Mouse (Mus musculus) ES-Bruce4 (cell line): ENCODE data around the gene Icam4. TPM values are rescaled to one million over a fixed set of nuclear protein-coding genes. Genes with fewer than 3 reads are reported as not detected.
A peak's percentile ranks its signal among the peaks of the same experiment; 100 is the strongest.

ENCODE experiments used
- H3K27ac ChIP-seq: 2 replicates; pipeline ENCODE4 v1.5.1; 2012; ENCODE audit warnings: low read length, inconsistent platforms; ENCODE audit not compliant: insufficient read depth
- H3K27me3 ChIP-seq: 2 replicates; pipeline ENCODE4 v1.6.1; 2012; ENCODE audit warnings: mild to moderate bottlenecking, low read length, inconsistent platforms; ENCODE audit not compliant: control insufficient read depth, poor library complexity, insufficient read depth, severe bottlenecking
- H3K36me3 ChIP-seq: 2 replicates; pipeline ENCODE4 v1.6.1; 2012; ENCODE audit warnings: inconsistent platforms, mild to moderate bottlenecking, low read length, moderate library complexity; ENCODE audit not compliant: control insufficient read depth, poor library complexity, insufficient read depth, severe bottlenecking
- H3K4me1 ChIP-seq: one replicate; pipeline ENCODE4 v1.8.1; 2011; ENCODE audit warnings: low read length; ENCODE audit not compliant: control insufficient read depth, insufficient read depth
- H3K4me3 ChIP-seq: 2 replicates; pipeline ENCODE4 v1.5.1; 2011; ENCODE audit warnings: low read depth, mild to moderate bottlenecking, low read length
- H3K9ac ChIP-seq: 2 replicates; pipeline ENCODE4 v1.6.1; 2012; ENCODE audit warnings: low read depth, mild to moderate bottlenecking, inconsistent platforms; ENCODE audit not compliant: poor library complexity, severe bottlenecking
- H3K9me3 ChIP-seq: replicated peaks from 2 replicates; pipeline ENCODE4 v1.6.1; 2012; ENCODE audit warnings: mild to moderate bottlenecking, low read length, inconsistent platforms; ENCODE audit not compliant: control insufficient read depth, poor library complexity, insufficient read depth, severe bottlenecking
- CTCF ChIP-seq: IDR thresholded peaks from one replicate; pipeline ENCODE4 v1.8.1; 2011; ENCODE audit warnings: low read depth, low read length
- EP300 ChIP-seq: IDR thresholded peaks from 2 replicates; pipeline ENCODE4 v1.6.1; 2011; ENCODE audit warnings: low read depth, low read length; ENCODE audit not compliant: insufficient read depth
- POLR2A ChIP-seq: IDR thresholded peaks from one replicate; pipeline ENCODE4 v1.8.1; 2011; ENCODE audit warnings: low read length; ENCODE audit not compliant: insufficient read depth
- polyA plus RNA-seq: library from polyadenylated mRNA; stranded (reverse); fragments of >200 nt; gene quantifications from 2 replicates; pipeline ENCODE4 v1.2.4, GENCODE M21; 2011; ENCODE audit warnings: low read depth; ENCODE audit not compliant: missing spikeins, insufficient read depth, insufficient read length

Icam4 gene
- 1.3 TPM in 1 of 2 replicates, not detected in the other for polyA plus RNA-seq

DNA sequence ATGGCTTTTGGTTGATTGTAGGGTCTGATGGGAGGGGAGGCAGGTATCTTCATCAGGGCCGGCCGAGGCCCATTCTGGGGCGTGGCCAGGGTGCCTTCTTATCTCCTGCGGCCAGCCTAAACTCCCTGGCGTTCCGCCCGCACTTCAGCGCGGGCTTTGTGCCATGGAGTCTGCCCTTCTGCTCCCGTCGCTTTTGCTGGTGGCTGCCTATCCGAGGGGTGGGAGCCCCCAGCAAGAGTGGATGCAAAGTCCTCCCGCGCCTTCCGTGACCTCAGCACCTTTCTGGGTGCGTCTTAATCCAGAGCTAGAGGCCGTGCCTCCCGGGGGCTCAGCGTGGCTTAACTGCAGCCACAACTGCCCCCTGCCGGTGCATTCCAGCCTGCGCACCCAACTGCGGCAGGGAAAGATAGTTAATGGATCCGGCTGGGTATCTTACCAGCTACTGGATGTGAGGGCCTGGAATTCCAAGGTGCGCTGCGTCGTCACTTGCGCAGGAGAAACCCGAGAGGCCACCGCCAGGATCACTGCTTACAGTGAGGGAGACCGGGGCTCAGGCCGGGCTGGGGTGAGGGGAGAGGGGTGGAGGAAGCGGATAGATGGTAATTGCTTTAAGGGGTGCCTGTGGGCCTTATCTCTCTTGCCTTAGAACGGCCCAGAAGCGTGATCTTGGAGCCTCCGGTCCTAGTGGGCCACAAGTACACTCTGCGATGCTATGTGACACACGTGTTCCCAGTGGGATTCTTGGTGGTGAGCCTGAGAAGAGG lies at the start of gene Icam4:
TSS of gene Icam4 (plus strand) at position 83 of the 764 bp plus-strand sequence.
- 0 out of 2 replicates have a peak within 1 kb of the TSS, but pooled peaks have one; percentile 10 for H3K27ac ChIP-seq
- H3K4me3 ChIP-seq, result peak within 1 kb of the TSS; percentile 53
- TF ChIP-seq EP300, result 0 out of 2 replicates have a peak, but pooled peaks have one; percentile 38
- TF ChIP-seq POLR2A, result no peak
- peak; percentile 85 for TF ChIP-seq CTCF
- no peaks in the 10 kb centered on the region; the same call in 1 of the 2 replicates for H3K27me3 ChIP-seq
- peaks cover 3% of the 10 kb centered on the region; the same call in 1 of the 2 replicates for H3K36me3 ChIP-seq
- no peaks in the 10 kb centered on the region for H3K9me3 ChIP-seq
- H3K9ac ChIP-seq, result peak within 1 kb of the TSS; percentile 23
- peaks cover 9% of the 10 kb centered on the region for H3K4me1 ChIP-seq

GRCm38 (mm10) chr9:20979769-20980168 lies 49.4 kb upstream of the Icam4 start:
- peak overlapping the region; percentile 34 for H3K9ac ChIP-seq
- H3K27me3 ChIP-seq, result no peaks in the 10 kb centered on the region
- peak overlapping the region; percentile 97 for H3K27ac ChIP-seq
- no peaks in the 10 kb centered on the region for H3K9me3 ChIP-seq
- H3K4me1 ChIP-seq, result peaks cover 12% of the 10 kb centered on the region
- no peak overlapping the region for H3K4me3 ChIP-seq
- H3K36me3 ChIP-seq, result no peaks in the 10 kb centered on the region
- TF ChIP-seq CTCF (no peak), POLR2A (no peak)

- Histone ChIP-seq H3K4me1 (peaks cover 12% of the 10 kb centered on the region), H3K9ac (peak overlapping the region; percentile 40; the same call in 1 of the 2 replicates), H3K27me3 (no peaks in the 10 kb centered on the region), H3K4me3 (no peak overlapping the region), H3K9me3 (no peaks in the 10 kb centered on the region), H3K27ac (peak overlapping the region; percentile 91), H3K36me3 (no peaks in the 10 kb centered on the region)
- TF ChIP-seq EP300 (no peak), CTCF (no peak), POLR2A (no peak)
Observed at GRCm38 (mm10) chr9:20982171-20982570, 47.0 kb upstream of the Icam4 start.

DNA sequence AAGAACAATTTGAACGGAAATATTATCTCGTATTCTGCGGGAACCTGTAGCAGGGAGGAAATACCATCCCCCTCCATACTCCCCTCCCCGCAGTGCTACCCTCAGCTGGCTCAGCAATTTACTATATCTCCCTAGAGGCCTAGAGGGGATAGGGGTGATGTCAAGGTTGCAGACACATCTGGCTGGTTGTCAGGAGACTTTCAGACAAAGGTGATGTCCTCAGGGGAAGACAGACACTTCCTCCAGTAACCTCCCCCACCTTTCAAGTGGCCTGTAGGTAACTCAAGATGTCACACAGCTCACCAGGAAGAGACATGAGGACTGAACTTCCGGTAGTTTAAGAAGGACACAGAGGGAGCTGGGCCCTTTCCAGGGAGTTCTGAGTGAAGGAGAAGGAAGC lies 46.0 kb upstream of the Icam4 start:
- peak; percentile 97 for TF ChIP-seq EP300
- no peak for TF ChIP-seq CTCF
- TF ChIP-seq POLR2A, result peak; percentile 34
- Histone ChIP-seq H3K4me1 (peaks cover 10% of the 10 kb centered on the region), H3K4me3 (peak overlapping the region; percentile 61), H3K27ac (peak overlapping the region; percentile 91), H3K36me3 (no peaks in the 10 kb centered on the region), H3K27me3 (no peaks in the 10 kb centered on the region), H3K9ac (peak overlapping the region; percentile 79), H3K9me3 (no peaks in the 10 kb centered on the region)

GRCm38 (mm10) chr9:20986952-20987686 lies 42.1 kb upstream of the Icam4 start:
- H3K4me1 ChIP-seq, result peaks cover 6% of the 10 kb centered on the region
- H3K9ac ChIP-seq, result peak overlapping the region; percentile 27
- H3K27me3 ChIP-seq, result no peaks in the 10 kb centered on the region
- no peaks in the 10 kb centered on the region for H3K36me3 ChIP-seq
- no peak overlapping the region for H3K4me3 ChIP-seq
- H3K9me3 ChIP-seq, result no peaks in the 10 kb centered on the region
- no peak for TF ChIP-seq EP300
- no peak for TF ChIP-seq CTCF
- TF ChIP-seq POLR2A, result no peak
- peak overlapping the region; percentile 62 for H3K27ac ChIP-seq
